Mouse (Mus musculus) gastrocnemius, adult 8-10 months (tissue): Measurements from ENCODE around the gene Myd88. TPM values are rescaled to one million over a fixed set of nuclear protein-coding genes. Genes with fewer than 3 reads are reported as not detected.
"Not testable (repeated sequence)": the region's sequence is repeated elsewhere in the genome, so short reads cannot be mapped to it uniquely, and the experiment has no call there.

ENCODE experiments used
- DNase-seq, 2 experiments: peaks; one replicate each; pipeline ENCODE4 v3.0.0; 2022; ENCODE audit warnings: low spot score in 2 of 2
- total RNA-seq, 4 experiments: library from RNA; stranded (reverse); gene quantifications; 2 replicates each; pipeline ENCODE4 v1.2.4; 2022

The Myd88 gene
- total RNA-seq, result 1 to 10 TPM; 2.7 to 4.1 (median 3.9) TPM

- DNase-seq, result peak; percentile 95 to 97
Measured at GRCm38 (mm10) chr9:119340909-119341816, at the start of gene Myd88. Gene Myd88 (minus strand): TSS chr9:119341411.

GRCm38 (mm10) chr9:119390214-119390613, 49.0 kb upstream of the Myd88 start:
- DNase-seq, result no peak

DNA sequence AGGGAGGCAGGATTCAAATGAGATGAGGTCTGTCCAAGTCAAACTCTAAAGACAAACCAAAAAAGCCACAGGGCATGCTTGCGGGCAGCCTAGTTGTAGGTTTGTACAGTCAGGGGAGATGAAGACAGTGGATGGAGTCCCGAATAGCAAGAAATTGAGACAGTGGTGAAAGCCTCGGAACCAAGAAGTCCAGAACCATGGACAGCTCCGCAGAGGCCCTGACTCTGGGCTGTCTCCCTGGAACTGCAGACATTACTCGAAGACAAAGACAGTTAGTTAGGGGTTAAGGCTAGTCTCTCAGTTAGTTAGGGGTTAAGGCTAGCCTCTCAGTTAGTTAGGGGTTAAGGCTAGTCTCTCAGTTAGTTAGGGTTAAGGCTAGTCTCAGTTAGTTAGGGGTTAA, 47.7 kb upstream of the Myd88 start:
- no peak for DNase-seq

GRCm38 (mm10) chr9:119382603-119383002, 41.4 kb upstream of the Myd88 start:
- DNase-seq, result no peak

DNA sequence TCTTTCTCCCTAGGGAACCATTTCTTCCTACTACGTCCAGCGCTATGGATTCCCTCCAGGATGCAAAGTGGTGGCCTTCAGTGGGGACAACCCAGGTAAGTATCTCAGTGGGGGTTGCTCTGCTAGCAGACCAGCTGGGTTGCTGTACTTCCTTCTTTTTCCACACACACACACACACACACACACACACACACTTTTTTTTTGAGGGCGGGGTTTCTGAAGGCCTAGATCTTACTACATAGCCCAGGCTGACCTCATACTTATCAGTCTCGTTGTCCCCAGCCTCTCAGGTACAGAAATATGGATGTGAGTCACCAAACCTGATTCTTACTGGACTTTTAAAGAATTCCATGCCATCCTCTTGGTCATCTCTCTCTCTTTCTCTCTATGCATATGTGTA, 37.0 kb upstream of the Myd88 start:
- no peak for DNase-seq

DNA sequence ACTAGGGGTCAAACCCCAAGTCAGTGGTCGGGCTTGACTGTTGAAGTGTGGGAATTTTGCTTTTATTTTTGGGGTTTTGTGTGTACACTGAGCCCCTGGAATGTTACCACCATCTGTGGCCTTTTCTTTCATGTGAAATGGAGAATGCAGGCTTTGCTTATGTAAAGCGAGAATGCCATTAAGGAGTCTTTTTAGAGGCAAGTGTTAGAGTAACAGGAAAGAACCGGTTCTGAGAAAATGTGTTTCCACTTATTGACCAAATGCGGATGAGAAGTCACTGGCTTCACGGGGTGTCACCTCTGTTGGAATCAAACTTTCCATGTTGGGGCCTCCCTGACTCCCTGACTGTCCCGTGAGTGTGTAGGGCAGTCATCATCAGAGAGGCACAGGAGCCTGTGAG, 34.3 kb upstream of the Myd88 start:
- no peak for DNase-seq

DNA sequence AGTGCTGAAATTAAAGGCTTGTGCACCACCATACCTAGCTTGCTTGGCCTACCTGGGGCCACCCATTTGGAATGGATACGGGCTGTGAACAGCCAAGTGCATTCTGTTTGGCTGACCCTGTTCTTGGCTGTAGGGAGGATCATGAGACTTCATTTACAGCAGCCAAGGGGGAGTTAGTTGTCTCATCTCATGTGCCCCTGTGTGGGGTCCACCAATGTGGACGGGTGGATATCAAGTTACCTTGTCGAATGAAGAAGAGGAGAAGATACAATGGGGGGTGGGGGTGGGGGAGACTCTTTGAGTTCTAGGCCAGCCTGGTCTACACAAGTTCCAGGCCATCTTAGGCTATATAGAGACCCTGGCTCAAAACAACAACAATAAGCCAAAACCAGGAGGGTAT, 33.8 kb upstream of the Myd88 start:
- no peak for DNase-seq

GRCm38 (mm10) chr9:119371251-119371650, 30.0 kb upstream of the Myd88 start:
- DNase-seq, result no peak

DNA sequence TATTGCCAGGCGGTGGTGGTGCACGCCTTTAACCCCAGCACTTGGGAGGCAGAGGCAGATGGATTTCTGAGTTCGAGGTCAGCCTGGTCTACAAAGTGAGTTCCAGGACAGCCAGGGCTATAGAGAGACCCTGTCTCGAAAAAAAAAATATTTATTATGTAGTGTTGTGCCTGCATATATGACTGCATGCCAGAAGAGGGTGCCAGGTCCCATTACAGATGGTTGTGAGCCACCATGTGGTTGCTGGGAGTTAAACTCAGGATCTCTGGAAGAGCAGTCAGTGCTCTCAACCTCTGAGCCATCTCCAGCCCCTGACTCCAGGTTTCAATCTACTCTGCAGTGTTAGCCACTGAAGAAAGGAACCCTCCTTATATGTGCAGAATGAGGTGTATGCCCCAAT, 29.6 kb upstream of the Myd88 start:
- DNase-seq, result not testable (repeated sequence)

DNA sequence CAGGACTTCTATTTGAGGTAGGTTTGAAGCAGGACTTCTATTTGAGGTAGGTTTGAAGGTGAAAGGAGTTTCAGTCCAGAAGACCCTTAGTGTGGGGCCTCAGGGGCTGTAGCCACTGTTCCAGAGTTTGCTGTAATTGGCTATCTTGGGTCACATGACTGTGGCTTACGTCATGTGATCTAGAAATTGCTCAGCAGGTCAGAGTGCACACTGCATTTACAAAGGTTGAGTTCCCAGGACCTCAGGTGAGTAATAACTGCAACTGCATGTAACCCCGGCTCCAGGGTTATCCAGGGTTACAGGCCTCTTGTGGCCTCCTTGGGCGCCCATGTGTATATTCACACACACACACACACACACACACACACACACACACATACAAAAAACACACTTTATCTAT, 27.2 kb upstream of the Myd88 start:
- DNase-seq, result no peak

GRCm38 (mm10) chr9:119365284-119365683, 24.1 kb upstream of the Myd88 start, which contains the start of gene Slc22a14:
Gene Slc22a14 (minus strand): TSS chr9:119365553.
- no peak for DNase-seq

DNA sequence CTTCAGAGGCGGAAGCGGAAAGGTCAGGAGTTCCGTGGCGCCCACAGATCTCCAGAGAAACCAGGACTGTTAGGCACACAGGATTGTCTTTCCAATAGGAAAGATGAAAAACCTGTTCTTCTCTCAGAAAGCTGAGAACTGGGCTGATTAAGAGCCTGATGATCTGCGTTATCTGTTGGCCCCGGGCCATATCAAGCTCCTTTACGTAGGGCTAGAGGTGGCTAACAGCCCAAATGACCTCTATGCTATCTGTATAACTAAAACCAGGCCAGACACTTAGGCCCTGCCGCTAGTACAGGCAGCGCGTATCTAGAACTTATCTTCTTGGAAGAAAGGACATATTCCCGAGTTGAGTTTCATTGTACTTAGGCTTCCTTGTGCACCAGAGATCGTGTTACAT, 22.0 kb upstream of the Myd88 start:
- no peak for DNase-seq

GRCm38 (mm10) chr9:119361416-119361815, 20.2 kb upstream of the Myd88 start:
- no peak for DNase-seq

DNA sequence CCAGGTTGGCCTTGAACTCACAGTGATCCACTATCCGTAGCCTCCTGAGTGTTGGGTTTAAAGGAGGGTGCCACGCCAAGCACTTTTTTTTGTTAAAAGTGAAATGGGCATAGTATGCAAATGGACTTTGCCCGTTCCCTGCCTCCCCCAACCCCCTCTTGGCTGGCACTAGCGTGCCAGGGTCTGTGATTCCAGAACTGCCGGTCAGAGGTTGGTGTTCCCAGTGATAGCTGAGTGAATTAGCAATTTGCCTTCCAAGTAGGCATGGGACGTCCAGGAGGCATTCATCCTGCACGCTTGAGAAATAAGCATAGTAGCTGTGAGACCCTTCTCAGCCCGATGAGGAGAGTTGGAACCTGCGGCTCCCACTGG, 16.8 kb upstream of the Myd88 start:
- no peak for DNase-seq

DNA sequence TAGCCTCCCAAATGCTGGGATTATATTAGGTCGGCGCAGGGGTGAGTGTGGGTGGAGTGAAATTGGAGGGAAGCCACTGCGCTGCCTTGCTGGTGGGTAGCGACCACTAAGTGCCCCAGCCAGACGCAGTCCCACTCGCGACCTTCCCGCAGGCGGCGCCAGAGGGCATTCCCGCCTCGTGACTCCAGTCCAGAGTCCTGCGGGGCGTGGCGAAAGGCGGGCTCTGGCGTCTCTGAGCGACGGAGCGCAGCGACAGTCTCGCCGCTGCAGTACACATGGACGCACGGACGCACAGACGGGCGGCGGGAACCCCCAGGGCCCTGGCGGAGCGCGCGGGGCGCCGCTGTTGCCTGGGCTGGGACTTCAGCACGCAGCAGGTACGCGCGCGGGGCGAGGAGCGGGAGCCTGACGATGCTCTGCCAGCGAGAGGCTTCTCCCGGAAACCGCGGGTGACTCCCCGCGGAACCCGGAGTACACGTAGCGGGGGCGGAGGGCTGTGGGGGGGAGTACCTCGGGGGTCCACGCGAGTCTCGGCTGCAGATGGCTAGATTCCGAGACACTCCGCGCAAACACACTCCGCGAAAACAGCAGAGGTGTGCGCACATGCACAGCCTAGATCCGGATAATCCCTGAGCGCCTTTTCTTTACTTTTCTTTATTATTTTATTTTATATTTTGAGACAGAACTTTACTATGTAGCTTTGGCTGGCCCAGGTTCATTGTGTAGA, 16.3 kb upstream of the Myd88 start, which contains the start of gene Xylb:
Gene Xylb (plus strand): TSS at position 51 of the 727 bp plus-strand sequence.
- peak; percentile 74 to 87 for DNase-seq

- no peak for DNase-seq
Measured at GRCm38 (mm10) chr9:119355943-119356342, 14.7 kb upstream of the Myd88 start.

GRCm38 (mm10) chr9:119353926-119354325, 12.7 kb upstream of the Myd88 start:
- no peak for DNase-seq

- peak; percentile 78 to 80 for DNase-seq
Measured at GRCm38 (mm10) chr9:119352060-119352459, 10.8 kb upstream of the Myd88 start.

- no peak for DNase-seq
Measured at GRCm38 (mm10) chr9:119350947-119351705, 9.9 kb upstream of the Myd88 start.

- no peak for DNase-seq
Measured at GRCm38 (mm10) chr9:119350531-119350930, 9.3 kb upstream of the Myd88 start.

DNA sequence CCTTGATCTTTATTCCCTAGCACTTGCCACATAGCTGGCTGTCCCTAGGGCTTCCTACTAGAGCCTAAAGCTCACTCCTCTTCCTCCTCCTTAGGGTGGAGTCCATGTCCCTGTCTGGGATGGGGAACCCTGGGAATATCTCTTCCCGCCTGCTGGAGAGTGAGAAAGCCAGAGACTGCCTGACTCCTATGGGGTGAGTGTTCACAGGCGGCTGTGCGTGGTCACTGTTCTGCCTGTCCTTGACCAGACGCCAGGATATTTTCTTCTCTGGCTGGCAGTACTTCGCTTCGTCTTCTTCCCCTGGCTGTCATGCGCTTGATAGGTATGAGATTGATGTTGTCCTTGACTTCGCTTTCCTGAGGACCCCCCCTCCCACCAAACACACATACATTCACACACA, 5.2 kb upstream of the Myd88 start:
- no peak for DNase-seq

- DNase-seq, result no peak
Measured at GRCm38 (mm10) chr9:119342728-119343127, 1.5 kb upstream of the Myd88 start.
